Mouse (Mus musculus): ENCODE measurements around the gene Lrrc20.

DNA sequence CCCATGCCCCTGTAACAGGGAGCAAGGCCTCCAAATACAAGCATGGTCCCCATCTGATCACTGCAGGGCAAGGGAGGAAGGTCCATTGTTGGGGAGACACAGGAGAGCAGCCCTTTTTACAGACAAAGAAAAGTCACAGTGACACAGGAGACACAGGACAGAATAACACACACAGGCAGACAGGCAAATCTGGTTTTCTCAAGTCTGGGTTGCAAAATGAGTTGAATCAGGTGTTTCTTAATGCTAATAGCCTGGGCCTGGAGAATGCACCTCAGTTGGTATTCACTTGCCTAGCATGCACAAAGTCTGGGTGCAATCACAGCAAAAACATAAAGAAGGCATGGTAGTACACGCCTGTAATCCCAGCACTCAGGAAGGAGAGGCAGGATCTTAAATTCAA, 31.7 kb upstream of the Lrrc20 start:
- TF ChIP-seq POLR2A (IDR thresholded peaks at IDR 0.05; ENCODE audit: borderline replicate concordance, control insufficient read depth, low read depth, low read length) (no peak), CTCF (IDR thresholded peaks at IDR 0.05; ENCODE audit: control insufficient read depth, insufficient read depth, low read length) (no peak)

Measured in bone marrow, adult 2 months (tissue).